Mouse (Mus musculus) kidney, postnatal 25 days (tissue): ENCODE measurements around the gene Plppr3.

Source experiments
- DNase-seq, 2 experiments: peaks; one replicate each; pipeline ENCODE4 v3.0.0; 2021; ENCODE audit warnings: mixed read lengths in 2 of 2

The Plppr3 gene

GRCm38 (mm10) chr10:79865801-79866295 is 8.6 kb downstream of the Plppr3 start:
- DNase-seq = peak; percentile 65 to 87

GRCm38 (mm10) chr10:79865189-79865601 is 9.2 kb downstream of the Plppr3 start:
- DNase-seq = peak in 1 of 2 experiments; percentile 48

GRCm38 (mm10) chr10:79864351-79865188 is 9.9 kb downstream of the Plppr3 start:
- DNase-seq = peak in 1 of 2 experiments; percentile 38

- DNase-seq = peak in 1 of 2 experiments; percentile 54
Measured at GRCm38 (mm10) chr10:79862925-79863324, 11.5 kb downstream of the Plppr3 start.

GRCm38 (mm10) chr10:79862049-79862788 is 12.2 kb downstream of the Plppr3 start:
- peak; percentile 52 to 76 for DNase-seq

GRCm38 (mm10) chr10:79861230-79862048 is 13.0 kb downstream of the Plppr3 start:
- DNase-seq = peak; percentile 77 to 89

- peak in 1 of 2 experiments; percentile 54 for DNase-seq
Measured at GRCm38 (mm10) chr10:79860079-79860911, 14.1 kb downstream of the Plppr3 start.

- DNase-seq = peak in 1 of 2 experiments; percentile 59
Measured at GRCm38 (mm10) chr10:79859116-79859515, 15.3 kb downstream of the Plppr3 start.

GRCm38 (mm10) chr10:79858416-79859074 is 15.9 kb downstream of the Plppr3 start:
- DNase-seq = peak; percentile 83 to 91

GRCm38 (mm10) chr10:79857894-79858293 is 16.5 kb downstream of the Plppr3 start:
- no peak for DNase-seq

GRCm38 (mm10) chr10:79857452-79857811 is 17.0 kb downstream of the Plppr3 start:
- peak; percentile 91 to 94 for DNase-seq

GRCm38 (mm10) chr10:79856704-79857451 is 17.6 kb downstream of the Plppr3 start:
- no peak for DNase-seq

GRCm38 (mm10) chr10:79856280-79856679 is 18.2 kb downstream of the Plppr3 start:
- no peak for DNase-seq

- DNase-seq = peak; percentile 91 to 97
Measured at GRCm38 (mm10) chr10:79855558-79856184, 18.8 kb downstream of the Plppr3 start.

- DNase-seq = peak; percentile 68 to 87
Measured at GRCm38 (mm10) chr10:79854801-79855541, 19.5 kb downstream of the Plppr3 start.

- DNase-seq = peak; percentile 100
Measured at GRCm38 (mm10) chr10:79853860-79854795, 20.3 kb downstream of the Plppr3 start, which contains the start of gene Ptbp1. Gene Ptbp1 (plus strand): TSS chr10:79854427.

GRCm38 (mm10) chr10:79853392-79853791 is 21.0 kb downstream of the Plppr3 start:
- DNase-seq = peak; percentile 98 to 99

GRCm38 (mm10) chr10:79852827-79853226 is 21.6 kb downstream of the Plppr3 start:
- no peak for DNase-seq
